In the genomic region with DNA sequence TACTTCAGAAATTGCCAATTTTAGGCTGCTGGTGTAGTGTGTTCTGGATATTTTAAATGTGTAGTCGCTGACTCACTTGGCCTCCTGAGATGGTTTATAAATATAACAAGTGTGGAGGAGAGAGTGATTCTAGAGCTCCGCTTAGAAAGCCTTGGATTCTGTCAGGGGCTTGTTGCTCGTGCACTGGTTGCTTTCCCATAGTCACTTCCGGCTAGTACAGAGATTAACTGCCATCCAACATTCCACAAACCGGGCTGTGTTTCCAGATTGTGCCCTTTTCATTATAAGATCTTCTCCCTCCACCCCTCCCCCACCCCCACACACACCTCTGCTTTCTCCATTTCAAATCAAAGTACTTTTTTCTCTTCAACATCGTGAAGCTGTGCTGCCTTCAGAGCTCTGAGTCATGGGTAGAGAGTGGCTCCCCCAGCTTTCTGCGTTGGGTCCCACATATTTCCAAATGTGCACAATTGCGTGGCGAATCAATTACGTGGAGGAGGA, we compare ENCODE assay signal across 16 mouse cellular contexts.
A peak's percentile ranks its signal among the peaks of the same experiment; 100 is the strongest.
DNase-seq lines count a peak whose midpoint lies in the region; ATAC-seq lines count a peak whose summit lies in the region.
"Had no signal": no experiment of that assay in that cellular context is flagged by ENCODE, and none has a peak within 500 bp of the region (broad histone marks: within the 10 kb centered on the region; RNA-seq: fewer than 3 reads in every experiment).

No protein-coding gene starts in this region.

- DNase-seq in layer of hippocampus, adult 11-12 months (ENCODE audit: low spot score) = peak; percentile 33
- no peak for DNase-seq in layer of hippocampus, postnatal 10 days (ENCODE audit: low spot score in 2 of 2)
- DNase-seq in brain, adult 2 months (ENCODE audit: low read depth, low spot score) = peak; percentile 90
- DNase-seq in frontal cortex, postnatal 36 days (ENCODE audit: low spot score in 2 of 2) = peak; percentile 56 to 76
- DNase-seq in mesoderm, embryonic 11.5 days (ENCODE audit: low read depth, low spot score) = peak; percentile 45
- no peak for DNase-seq in spleen, postnatal 14 days (ENCODE audit: low spot score in 2 of 2)
- no peak for DNase-seq in spleen, postnatal 10 days (ENCODE audit: low spot score in 2 of 2)
- DNase-seq: adrenal gland, postnatal 36 days; cerebellum, adult 11-12 months; heart, adult 11 months; kidney, adult 11 months; liver, embryonic 13.5 days; lung, postnatal 4 days; thymus, postnatal 4 days had no signal

- no peak for ATAC-seq in CD4-positive, CD25-positive, alpha-beta regulatory T cell, adult 4 months
- ATAC-seq: forebrain, embryonic 14.5 days had no signal

Comparison
In these comparisons a context has a peak if more than half of its experiments do, and no peak if none do; other contexts are left out.
1. DNase-seq: peak in layer of hippocampus, adult 11-12 months (single experiment), brain, adult 2 months (single experiment), frontal cortex, postnatal 36 days (2 of 2) and mesoderm, embryonic 11.5 days (single experiment); none in layer of hippocampus, postnatal 10 days (0 of 2), spleen, postnatal 14 days (0 of 2) and spleen, postnatal 10 days (0 of 2).